Mouse (Mus musculus) kidney, embryonic 16.5 days (tissue): ENCODE measurements around the gene Scg2. TPM values are rescaled to one million over a fixed set of nuclear protein-coding genes. Genes with fewer than 3 reads are reported as not detected.

ENCODE experiments used
- polyA plus RNA-seq: library from polyadenylated mRNA; unstranded; fragments of >200 nt; fragmentation: Nextera tagmentation; extraction: Ambion mirVana; gene quantifications from 2 replicates; pipeline ENCODE4 v1.2.1, GENCODE M21; 2015

Gene Scg2
- polyA plus RNA-seq, 1 experiment from 2014 or later: 1.5 TPM

Other genes with a start within 250 kb of the Scg2 start
- 0.91 and 0.94 TPM in 2 replicates for gene Ap1s3, start 231.9 kb upstream of the Scg2 start, polyA plus RNA-seq